Mouse (Mus musculus): ENCODE results near the gene Shprh. TPM values are rescaled to one million over a fixed set of nuclear protein-coding genes. Genes with fewer than 3 reads are reported as not detected.

The Shprh gene
- polyA plus RNA-seq (2017; shearing (Covaris generic)) = 71.1 TPM

GRCm38 (mm10) chr10:11148884-11149741 is at the start of gene Shprh:
TSS of gene Shprh (plus strand) at chr10:11149427.

Other genes with a start within 250 kb of the Shprh start
- not detected for gene Grm1, start 67.1 kb upstream of the Shprh start, polyA plus RNA-seq (2017; shearing (Covaris generic))
- gene Fbxo30, start 131.9 kb downstream of the Shprh start, polyA plus RNA-seq (2017; shearing (Covaris generic)) = 1.7 TPM
- not detected for gene Epm2a, start 194.0 kb downstream of the Shprh start, polyA plus RNA-seq (2017; shearing (Covaris generic))

Measured in CD4-positive, CD25-positive, alpha-beta regulatory T cell, adult 9 weeks (primary cell).